Mouse (Mus musculus) lung, adult 2 months (tissue): ENCODE results near the gene Krtap4-1. TPM values are rescaled to one million over a fixed set of nuclear protein-coding genes. Genes with fewer than 3 reads are reported as not detected.
"Not testable (repeated sequence)": the region's sequence is repeated elsewhere in the genome, so short reads cannot be mapped to it uniquely, and the experiment has no call there.

ENCODE experiments used
- DNase-seq: peaks from one replicate; pipeline ENCODE4 v3.0.0; 2022
- H3K4me1 ChIP-seq: fragments of 200-500 bp; 2 replicates; pipeline ENCODE4 v1.6.1; 2011; ENCODE audit warnings: low read length; ENCODE audit not compliant: control insufficient read depth, insufficient read depth
- H3K4me3 ChIP-seq: fragments of 200-500 bp; replicated peaks from 2 replicates; pipeline ENCODE3; 2011; ENCODE audit warnings: low read depth, mild to moderate bottlenecking, control low read depth, low read length; ENCODE audit errors: extremely low read depth
- CTCF ChIP-seq: fragments of 200-500 bp; IDR thresholded peaks from 2 replicates; pipeline ENCODE4 v1.5.1; 2011; ENCODE audit warnings: mild to moderate bottlenecking, low read length, control low read depth; ENCODE audit not compliant: insufficient read depth
- POLR2A ChIP-seq: fragments of 200-500 bp; IDR thresholded peaks from 2 replicates; pipeline ENCODE4 v1.6.1; 2011; ENCODE audit warnings: low read depth, mild to moderate bottlenecking, control low read depth, low read length, borderline replicate concordance; ENCODE audit errors: extremely low read depth
- WGBS: fragments of 180-500 bp; shearing (Covaris S2); methylation state at CpG from one replicate; pipeline ENCODE4 v1.1.7; 2018; 5-methylcytosine and 5-hydroxymethylcytosine counted together
- polyA plus RNA-seq: library from polyadenylated mRNA; depleted of rRNA; stranded (reverse); fragments of >200 nt; gene quantifications from 2 replicates; pipeline ENCODE4 v1.2.3, GENCODE M21; 2012; rRNA removed

The Krtap4-1 gene
- polyA plus RNA-seq, result not detected in 2 replicates

- H3K4me3 ChIP-seq, result no peak within 1 kb of the TSS
- H3K4me1 ChIP-seq, result no peaks in the 10 kb centered on the region
- TF ChIP-seq CTCF (no peak), POLR2A (no peak)
- WGBS, result 82% methylated on average over 4 of the region's 4 CpGs
- DNase-seq, result no peak
Measured at GRCm38 (mm10) chr11:99628138-99628537, at the start of gene Krtap4-1. Gene Krtap4-1 (minus strand): TSS chr11:99628238.

- Histone ChIP-seq H3K4me3 (no peak within 1 kb of the TSS), H3K4me1 (no peaks in the 10 kb centered on the region)
- no peak for DNase-seq
- TF ChIP-seq POLR2A (no peak), CTCF (no peak)
Measured at GRCm38 (mm10) chr11:99665860-99666259, 37.8 kb upstream of the Krtap4-1 start, which contains the start of gene Krtap4-6. Gene Krtap4-6 (minus strand): TSS chr11:99665960.

- H3K4me3 ChIP-seq, result no peak overlapping the region
- no peak for DNase-seq
- no peaks in the 10 kb centered on the region for H3K4me1 ChIP-seq
- 80% methylated on average over 10 of the region's 10 CpGs for WGBS
- TF ChIP-seq CTCF, result no peak
- TF ChIP-seq POLR2A, result no peak
Measured at GRCm38 (mm10) chr11:99662802-99663201, 34.8 kb upstream of the Krtap4-1 start.

- 74% methylated on average over 4 of the region's 4 CpGs for WGBS
- Histone ChIP-seq H3K4me1 (no peaks in the 10 kb centered on the region), H3K4me3 (no peak overlapping the region)
- TF ChIP-seq CTCF (no peak), POLR2A (no peak)
- no peak for DNase-seq
Measured at GRCm38 (mm10) chr11:99659256-99659655, 31.2 kb upstream of the Krtap4-1 start.

- WGBS, result 72% methylated on average over 10 of the region's 10 CpGs
- not testable (repeated sequence) for H3K4me1 ChIP-seq, H3K4me3 ChIP-seq, DNase-seq
Measured at GRCm38 (mm10) chr11:99658467-99659010, 30.5 kb upstream of the Krtap4-1 start, which contains the start of gene Gm11563. Gene Gm11563 (minus strand): TSS chr11:99658960.

- 47% methylated on average over 5 of the region's 5 CpGs for WGBS
- Histone ChIP-seq H3K4me1 (no peaks in the 10 kb centered on the region), H3K4me3 (no peak overlapping the region)
- no peak for DNase-seq
- TF ChIP-seq CTCF (no peak), POLR2A (no peak)
Measured at GRCm38 (mm10) chr11:99657051-99657450, 29.0 kb upstream of the Krtap4-1 start.

- TF ChIP-seq CTCF, result no peak
- H3K4me3 ChIP-seq, result no peak within 1 kb of the TSS
- WGBS, result 68% methylated on average over 2 of the region's 2 CpGs
- DNase-seq, result no peak
- H3K4me1 ChIP-seq, result no peaks in the 10 kb centered on the region
Measured at GRCm38 (mm10) chr11:99650136-99650535, 22.1 kb upstream of the Krtap4-1 start, which contains the start of gene Gm11555. Gene Gm11555 (minus strand): TSS chr11:99650236.

- Histone ChIP-seq H3K4me1 (no peaks in the 10 kb centered on the region), H3K4me3 (no peak overlapping the region)
- TF ChIP-seq POLR2A (no peak), CTCF (no peak)
- DNase-seq, result no peak
- WGBS, result 81% methylated on average over 15 of the region's 15 CpGs
Measured at GRCm38 (mm10) chr11:99646444-99646843, 18.4 kb upstream of the Krtap4-1 start.

- no peak for DNase-seq
- WGBS, result 78% methylated on average over 3 of the region's 3 CpGs
- TF ChIP-seq POLR2A (no peak), CTCF (no peak)
Measured at GRCm38 (mm10) chr11:99644351-99644750, 16.3 kb upstream of the Krtap4-1 start.

GRCm38 (mm10) chr11:99643635-99644139 lies 15.6 kb upstream of the Krtap4-1 start, which contains the start of gene Krtap4-7:
Gene Krtap4-7 (minus strand): TSS chr11:99644089.
- not testable (repeated sequence) for H3K4me3 ChIP-seq, H3K4me1 ChIP-seq, DNase-seq
- 84% methylated on average over 9 of the region's 9 CpGs for WGBS

More at GRCm38 (mm10) chr11:99644351-99644750, 16.3 kb upstream of the Krtap4-1 start:
- Histone ChIP-seq H3K4me3 (no peak overlapping the region), H3K4me1 (no peaks in the 10 kb centered on the region)
